Mouse (Mus musculus) spleen, adult 2 months (tissue): ENCODE data around the gene Mvb12a.

Experiments
- CTCF ChIP-seq: fragments of 200-500 bp; IDR thresholded peaks from 2 replicates; pipeline ENCODE4 v1.5.1; 2011; ENCODE audit warnings: mild to moderate bottlenecking, inconsistent platforms; ENCODE audit not compliant: insufficient read depth, insufficient read length, insufficient replicate concordance; ENCODE audit errors: extremely low read depth
- POLR2A ChIP-seq: fragments of 200-500 bp; IDR thresholded peaks from 2 replicates; pipeline ENCODE4 v1.6.1; 2011; ENCODE audit warnings: low read depth, low read length, inconsistent platforms

DNA sequence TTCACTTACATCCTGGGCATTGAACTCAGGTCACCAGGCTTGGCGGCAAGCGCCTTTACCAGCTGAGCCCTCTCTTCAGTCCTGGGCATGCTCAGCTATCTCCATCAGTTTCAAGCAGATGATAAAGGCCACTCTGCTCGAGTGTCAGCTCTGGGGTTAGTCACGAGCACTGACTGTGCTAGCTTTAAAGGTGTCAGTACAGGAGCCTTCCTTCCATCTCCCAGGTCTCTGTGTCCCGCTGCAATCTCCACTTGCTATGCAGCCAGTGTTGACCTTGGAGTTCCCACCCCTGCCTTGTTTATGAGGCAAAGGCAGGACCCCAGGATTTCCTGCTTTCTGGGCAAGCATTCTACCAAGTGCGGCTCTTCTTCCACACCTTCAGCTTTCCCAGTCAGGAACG, 24.9 kb downstream of the Mvb12a start:
- TF ChIP-seq CTCF = no peak
- no peak for TF ChIP-seq POLR2A
